Mouse (Mus musculus) midbrain, embryonic 10.5 days (tissue): ENCODE measurements around the gene Nhsl2. TPM values are rescaled to one million over a fixed set of nuclear protein-coding genes. Genes with fewer than 3 reads are reported as not detected.
A peak's percentile ranks its signal among the peaks of the same experiment; 100 is the strongest.

Experiments
- DNase-seq: peaks from one replicate; pipeline ENCODE4 v3.0.0-alpha.2; 2017; ENCODE audit warnings: low spot score
- H3K27ac ChIP-seq: fragments of 300-500 bp; sonication (generic); replicated peaks from 2 replicates; pipeline ENCODE4 v1.5.1; 2016; ENCODE audit warnings: mild to moderate bottlenecking
- H3K27me3 ChIP-seq: fragments of 300-500 bp; sonication (generic); 2 replicates; pipeline ENCODE4 v1.6.1; 2016; ENCODE audit warnings: low read depth, mild to moderate bottlenecking; ENCODE audit not compliant: poor library complexity, severe bottlenecking
- H3K36me3 ChIP-seq: fragments of 300-500 bp; sonication (generic); 2 replicates; pipeline ENCODE4 v1.6.1; 2016; ENCODE audit warnings: mild to moderate bottlenecking, moderate library complexity
- H3K4me1 ChIP-seq: fragments of 300-500 bp; sonication (generic); 2 replicates; pipeline ENCODE4 v1.6.1; 2016
- H3K4me3 ChIP-seq: fragments of 300-500 bp; sonication (generic); 2 replicates; pipeline ENCODE4 v1.5.1; 2016; ENCODE audit warnings: mild to moderate bottlenecking, moderate library complexity
- H3K9me3 ChIP-seq: fragments of 300-500 bp; sonication (generic); replicated peaks from 2 replicates; pipeline ENCODE4 v1.6.1; 2016; ENCODE audit warnings: mild to moderate bottlenecking
- WGBS: fragments of 180-500 bp; shearing (Covaris S2); methylation state at CpG from one replicate; pipeline ENCODE4 v1.1.7; 2016; 5-methylcytosine and 5-hydroxymethylcytosine counted together
- polyA plus RNA-seq: library from polyadenylated mRNA; unstranded; fragments of >200 nt; fragmentation: Nextera tagmentation; extraction: Ambion mirVana; gene quantifications from 2 replicates; pipeline ENCODE4 v1.2.1, GENCODE M21; 2016

The Nhsl2 gene
- polyA plus RNA-seq, 1 experiment from 2014 or later = 14.1 TPM

- Histone ChIP-seq H3K27ac (no peak overlapping the region), H3K9me3 (no peaks in the 10 kb centered on the region), H3K36me3 (no peaks in the 10 kb centered on the region), H3K4me3 (no peak overlapping the region), H3K4me1 (0 out of 2 replicates have a peak, but pooled peaks cover 6% of the 10 kb centered on the region), H3K27me3 (peaks cover 100% of the 10 kb centered on the region)
- no peak for DNase-seq
- 94% methylated on average over 5 of the region's 5 CpGs for WGBS
Measured at GRCm38 (mm10) chrX:101931016-101931415, 81.8 kb downstream of the Nhsl2 start.

DNA sequence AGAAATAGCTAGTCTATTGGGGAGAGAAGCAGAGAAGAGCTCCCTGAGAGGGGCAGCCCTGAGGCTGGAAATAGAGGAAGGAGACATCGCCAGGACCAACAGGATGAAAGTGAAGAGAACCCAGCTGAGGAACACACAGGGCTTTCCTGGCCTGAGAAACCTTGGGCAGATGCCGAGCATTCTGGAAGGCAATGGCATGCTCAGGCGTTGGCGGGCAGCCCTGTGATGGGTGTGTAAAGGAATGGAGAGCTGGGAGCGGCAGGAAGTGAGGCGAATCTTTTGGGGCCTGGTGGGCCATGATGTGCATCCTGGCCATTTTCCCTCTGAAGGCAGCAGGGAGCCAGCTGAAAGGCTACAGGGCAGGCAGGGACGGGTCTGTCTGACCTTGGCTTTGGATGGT lies 83.1 kb downstream of the Nhsl2 start:
- DNase-seq = no peak
- Histone ChIP-seq H3K4me3 (no peak overlapping the region), H3K27me3 (peaks cover 100% of the 10 kb centered on the region), H3K4me1 (0 out of 2 replicates have a peak, but pooled peaks cover 6% of the 10 kb centered on the region), H3K9me3 (no peaks in the 10 kb centered on the region), H3K36me3 (no peaks in the 10 kb centered on the region), H3K27ac (no peak overlapping the region)
- 93% methylated on average over 7 of the region's 7 CpGs for WGBS

DNA sequence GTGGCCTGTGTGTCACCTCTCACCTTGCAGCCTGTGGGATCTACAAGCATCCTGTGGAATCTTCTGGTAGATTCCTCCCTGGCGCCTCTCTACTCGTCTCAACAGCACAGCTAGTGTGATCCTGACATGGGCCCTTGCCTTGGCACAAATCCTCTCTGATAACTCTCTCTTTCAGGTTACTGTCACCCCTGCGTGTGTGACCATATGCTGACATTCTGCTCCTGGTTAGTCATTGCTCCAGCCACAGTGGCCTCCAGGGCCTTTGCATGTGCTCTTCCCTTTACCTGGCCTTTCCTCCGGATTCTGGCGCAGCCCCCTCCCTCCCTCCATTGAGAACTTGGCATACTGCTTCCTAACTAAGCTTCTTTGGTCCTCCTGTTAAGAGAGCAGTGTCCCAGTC lies 84.2 kb downstream of the Nhsl2 start:
- no peaks in the 10 kb centered on the region for H3K9me3 ChIP-seq
- H3K27me3 ChIP-seq = peaks cover 100% of the 10 kb centered on the region
- H3K36me3 ChIP-seq = no peaks in the 10 kb centered on the region
- DNase-seq = no peak
- H3K4me3 ChIP-seq = no peak overlapping the region
- WGBS = 86% methylated on average over 5 of the region's 5 CpGs
- no peak overlapping the region for H3K27ac ChIP-seq
- H3K4me1 ChIP-seq = 0 out of 2 replicates have a peak, but pooled peaks cover 6% of the 10 kb centered on the region

DNA sequence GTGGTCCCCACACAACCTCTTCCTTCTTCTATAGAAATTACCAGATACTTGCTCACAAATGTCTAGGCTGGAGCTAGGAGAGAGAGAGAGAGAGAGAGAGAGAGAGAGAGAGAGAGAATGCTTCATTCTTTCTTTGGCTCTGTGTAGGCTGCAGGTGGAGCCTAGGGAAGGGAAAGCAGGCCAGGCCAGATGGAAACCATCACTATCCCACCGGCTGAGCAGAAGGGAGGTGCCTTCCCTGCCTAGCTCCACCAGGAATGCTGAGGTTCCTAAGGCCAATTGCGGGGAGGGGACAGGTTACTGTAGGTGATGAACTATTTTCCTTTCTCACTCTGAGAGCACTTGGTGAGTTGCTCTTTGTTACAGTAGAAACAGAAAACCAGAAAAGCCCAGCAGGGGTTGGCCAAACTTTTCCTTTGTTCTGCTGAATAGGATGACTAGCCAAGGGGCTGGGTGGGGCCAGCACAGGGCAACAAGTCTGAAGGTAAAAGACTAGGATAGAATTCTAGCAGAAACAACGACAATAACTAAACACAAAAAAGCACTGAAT lies 86.2 kb downstream of the Nhsl2 start:
- Histone ChIP-seq H3K4me1 (no peaks in the 10 kb centered on the region), H3K27ac (no peak overlapping the region), H3K27me3 (peaks cover 98% of the 10 kb centered on the region), H3K9me3 (no peaks in the 10 kb centered on the region), H3K4me3 (no peak overlapping the region), H3K36me3 (no peaks in the 10 kb centered on the region)
- 42% methylated on average over 3 of the region's 3 CpGs for WGBS
- DNase-seq = no peak

- H3K4me3 ChIP-seq = no peak overlapping the region
- no peaks in the 10 kb centered on the region for H3K36me3 ChIP-seq
- DNase-seq = no peak
- no peaks in the 10 kb centered on the region for H3K9me3 ChIP-seq
- peaks cover 4% of the 10 kb centered on the region; the same call in 1 of the 2 replicates for H3K4me1 ChIP-seq
- 85% methylated on average over 5 of the region's 5 CpGs for WGBS
- no peak overlapping the region for H3K27ac ChIP-seq
- peaks cover 98% of the 10 kb centered on the region for H3K27me3 ChIP-seq
Measured at GRCm38 (mm10) chrX:101939486-101939885, 90.3 kb downstream of the Nhsl2 start.

GRCm38 (mm10) chrX:101942461-101942896 lies 93.3 kb downstream of the Nhsl2 start:
- Histone ChIP-seq H3K36me3 (no peaks in the 10 kb centered on the region), H3K4me3 (no peak overlapping the region), H3K27ac (no peak overlapping the region), H3K4me1 (peaks cover 4% of the 10 kb centered on the region; the same call in 1 of the 2 replicates), H3K9me3 (no peaks in the 10 kb centered on the region), H3K27me3 (peaks cover 96% of the 10 kb centered on the region)
- peak; percentile 45 for DNase-seq
- 21% methylated on average over 6 of the region's 6 CpGs for WGBS

GRCm38 (mm10) chrX:101943743-101944142 lies 94.6 kb downstream of the Nhsl2 start:
- peaks cover 4% of the 10 kb centered on the region; the same call in 1 of the 2 replicates for H3K4me1 ChIP-seq
- peaks cover 97% of the 10 kb centered on the region for H3K27me3 ChIP-seq

DNA sequence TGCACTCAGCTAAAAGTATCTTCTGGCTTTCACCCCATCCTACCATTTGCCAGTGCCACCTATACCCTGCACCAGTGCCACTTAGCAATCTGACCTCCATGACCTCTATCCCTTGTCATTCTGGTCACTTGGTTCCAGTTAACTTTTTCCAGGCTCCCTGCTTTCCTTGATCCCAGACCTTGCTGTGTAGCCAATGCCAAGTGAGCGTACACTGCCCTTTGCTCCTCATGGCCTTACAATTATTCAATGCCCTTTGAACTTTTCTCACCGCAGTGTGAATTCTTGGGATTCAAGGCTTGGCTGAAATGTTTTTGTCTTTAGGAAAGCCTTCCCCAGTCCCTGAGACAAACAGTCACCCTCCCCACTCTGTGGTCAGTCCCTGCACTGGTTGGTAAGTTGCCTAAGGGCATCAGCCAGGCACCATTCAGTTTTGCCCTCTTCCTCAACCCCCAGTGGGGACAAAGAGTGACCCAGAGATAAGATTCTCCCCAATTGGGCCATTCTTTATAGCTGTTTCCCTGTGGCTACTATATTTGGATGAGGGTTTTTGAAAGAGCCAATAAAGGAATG lies 95.7 kb downstream of the Nhsl2 start:
- no peak for DNase-seq
- no peak overlapping the region for H3K27ac ChIP-seq
- no peaks in the 10 kb centered on the region for H3K9me3 ChIP-seq
- peaks cover 4% of the 10 kb centered on the region; the same call in 1 of the 2 replicates for H3K4me1 ChIP-seq
- no peak overlapping the region for H3K4me3 ChIP-seq
- no peaks in the 10 kb centered on the region for H3K36me3 ChIP-seq
- peaks cover 97% of the 10 kb centered on the region for H3K27me3 ChIP-seq
- WGBS = 68% methylated on average over 2 of the region's 2 CpGs

More at GRCm38 (mm10) chrX:101943743-101944142, 94.6 kb downstream of the Nhsl2 start:
- 88% methylated on average over 2 of the region's 2 CpGs for WGBS
- Histone ChIP-seq H3K4me3 (no peak overlapping the region), H3K9me3 (no peaks in the 10 kb centered on the region), H3K36me3 (no peaks in the 10 kb centered on the region), H3K27ac (no peak overlapping the region)
- DNase-seq = no peak

- WGBS = 77% methylated on average over 6 of the region's 6 CpGs
- no peak for DNase-seq
- Histone ChIP-seq H3K9me3 (no peaks in the 10 kb centered on the region), H3K4me3 (no peak overlapping the region), H3K4me1 (peaks cover 15% of the 10 kb centered on the region), H3K27ac (no peak overlapping the region), H3K36me3 (no peaks in the 10 kb centered on the region), H3K27me3 (peaks cover 96% of the 10 kb centered on the region)
Measured at GRCm38 (mm10) chrX:101952436-101952835, 103.3 kb downstream of the Nhsl2 start.

GRCm38 (mm10) chrX:101953256-101953655 lies 104.1 kb downstream of the Nhsl2 start:
- DNase-seq = no peak
- no peak overlapping the region for H3K27ac ChIP-seq
- H3K36me3 ChIP-seq = no peaks in the 10 kb centered on the region
- peaks cover 15% of the 10 kb centered on the region for H3K4me1 ChIP-seq
- 98% methylated on average over 2 of the region's 2 CpGs for WGBS
- H3K9me3 ChIP-seq = no peaks in the 10 kb centered on the region
- peaks cover 96% of the 10 kb centered on the region for H3K27me3 ChIP-seq
- no peak overlapping the region for H3K4me3 ChIP-seq

DNA sequence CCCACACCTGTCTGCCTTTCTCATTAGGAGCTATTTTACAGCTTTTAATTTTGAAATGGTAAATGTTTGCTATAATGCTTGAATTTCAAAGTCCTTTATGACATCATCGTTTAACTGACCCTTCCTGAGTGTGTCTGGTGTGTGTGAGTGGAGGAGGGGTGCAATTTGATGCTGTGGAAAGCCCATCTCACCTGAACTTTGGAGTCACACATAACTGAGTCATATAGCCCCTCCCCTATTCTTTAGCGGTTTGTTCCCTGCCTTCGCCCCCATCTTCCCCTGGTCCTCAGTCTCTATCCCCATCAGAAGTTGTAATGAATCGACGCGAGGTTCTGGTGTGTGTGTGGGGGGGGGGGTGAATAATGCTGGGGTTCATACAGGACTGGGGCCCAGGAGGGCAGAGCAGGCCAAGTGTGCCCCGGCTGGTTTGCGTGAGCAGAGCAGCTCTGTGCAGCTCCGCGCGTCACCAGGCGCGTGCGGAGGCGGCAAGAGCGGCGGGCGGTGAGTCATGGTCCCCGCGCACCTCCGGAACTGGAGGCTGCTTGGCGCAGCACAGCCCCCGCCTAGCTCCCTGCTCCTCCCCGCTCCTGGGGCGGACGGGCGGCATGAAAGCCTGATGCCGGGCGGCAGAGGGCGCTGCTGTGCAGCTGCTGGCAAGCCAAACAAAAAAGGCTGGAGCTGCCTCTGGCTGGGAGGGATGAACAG lies 104.8 kb downstream of the Nhsl2 start:
- DNase-seq = peak; percentile 85
- Histone ChIP-seq H3K9me3 (no peaks in the 10 kb centered on the region), H3K27ac (peak overlapping the region; percentile 83), H3K27me3 (peaks cover 96% of the 10 kb centered on the region), H3K4me3 (peak overlapping the region; percentile 50), H3K36me3 (no peaks in the 10 kb centered on the region), H3K4me1 (peaks cover 15% of the 10 kb centered on the region)
- WGBS = 14% methylated on average over 30 of the region's 30 CpGs

DNA sequence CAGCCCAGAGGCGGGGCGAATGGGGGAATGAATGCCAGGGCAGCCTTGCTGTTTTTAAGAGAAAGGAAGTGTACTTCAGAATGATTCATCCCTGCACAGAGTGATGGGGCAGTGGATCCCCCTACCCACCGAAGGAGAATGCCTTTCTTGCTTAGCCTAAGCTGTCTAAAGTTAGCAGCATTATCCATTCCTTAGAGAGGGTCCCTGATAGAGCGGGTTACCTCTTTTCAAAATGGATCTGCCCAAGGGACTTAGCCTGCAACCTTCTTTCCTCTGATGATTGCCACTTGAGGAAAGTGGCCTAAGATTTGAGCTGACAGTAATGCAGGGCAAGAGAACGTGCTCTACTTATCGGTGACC lies 105.3 kb downstream of the Nhsl2 start:
- peaks cover 98% of the 10 kb centered on the region for H3K27me3 ChIP-seq
- H3K27ac ChIP-seq = peak overlapping the region; percentile 83
- no peaks in the 10 kb centered on the region for H3K36me3 ChIP-seq
- peaks cover 15% of the 10 kb centered on the region for H3K4me1 ChIP-seq
- DNase-seq = no peak
- no peaks in the 10 kb centered on the region for H3K9me3 ChIP-seq
- 44% methylated on average over 6 of the region's 6 CpGs for WGBS
- H3K4me3 ChIP-seq = peak overlapping the region; percentile 50; the same call in 1 of the 2 replicates

DNA sequence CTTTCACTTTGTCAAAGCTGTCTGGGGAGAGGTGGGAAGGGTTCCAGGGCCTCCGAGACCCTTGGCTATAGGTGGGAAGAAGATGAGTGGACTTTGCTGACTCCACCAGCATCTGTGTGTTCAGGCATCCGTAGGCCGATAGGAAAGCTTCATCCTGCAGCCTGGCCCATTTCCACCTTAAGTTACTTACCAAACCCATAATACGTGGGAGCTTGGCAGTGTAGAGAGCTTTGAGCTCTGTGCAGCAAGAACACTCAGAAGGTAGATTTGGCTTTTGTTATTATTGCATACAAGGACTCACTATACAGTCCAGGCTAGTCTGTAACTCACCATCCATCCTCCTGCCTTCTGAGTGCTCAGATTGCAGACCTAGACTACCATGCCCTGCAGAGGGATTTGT lies 112.7 kb downstream of the Nhsl2 start:
- no peaks in the 10 kb centered on the region for H3K36me3 ChIP-seq
- no peaks in the 10 kb centered on the region for H3K4me1 ChIP-seq
- peaks cover 99% of the 10 kb centered on the region for H3K27me3 ChIP-seq
- no peak overlapping the region for H3K27ac ChIP-seq
- no peak for DNase-seq
- no peak overlapping the region for H3K4me3 ChIP-seq
- no peaks in the 10 kb centered on the region for H3K9me3 ChIP-seq
- WGBS = 87% methylated on average over 4 of the region's 4 CpGs
